Comparison of ENCODE assay signal across 8 mouse cellular contexts in genomic region chr4:138819101-138819500, GRCm38 (mm10). TPM values are rescaled to one million over a fixed set of nuclear protein-coding genes. Genes with fewer than 3 reads are reported as not detected.
DNase-seq lines count a peak whose midpoint lies in the region; ATAC-seq and TF ChIP-seq lines count a peak whose summit lies in the region.
"Had no signal": no experiment of that assay in that cellular context is flagged by ENCODE, and none has a peak within 500 bp of the region (broad histone marks: within the 10 kb centered on the region; RNA-seq: fewer than 3 reads in every experiment).

No protein-coding gene starts in this region.

- H3K9me3 ChIP-seq in lung, embryonic 14.5 days (ENCODE audit: low read depth, low read length) = peaks cover 3% of the 10 kb centered on the region; the same call in 1 of the 2 replicates

- no peaks in the 10 kb centered on the region for H3K36me3 ChIP-seq in lung, embryonic 14.5 days (ENCODE audit: insufficient read depth)

- ATAC-seq in lung, embryonic 14.5 days (ENCODE audit: insufficient read depth) = peak; percentile 21; the same call in 1 of the 2 replicates
- no peak for ATAC-seq in frontal cortex, adult (ENCODE audit: low TSS enrichment)

- H3K4me3 ChIP-seq in lung, embryonic 14.5 days (ENCODE audit: low read depth, low read length) = no peak overlapping the region

- no peaks in the 10 kb centered on the region for H3K27me3 ChIP-seq in lung, embryonic 14.5 days (ENCODE audit: insufficient read depth, low read length)

- no peak for TF ChIP-seq CTCF in lung, embryonic 14.5 days (IDR thresholded peaks at IDR 0.05; ENCODE audit: low read depth)

- WGBS in lung, embryonic 14.5 days = 26% methylated on average over 8 of the region's 8 CpGs

- H3K4me2 ChIP-seq in lung, embryonic 14.5 days = no peak overlapping the region

- DNase-seq in Muller cell, postnatal 12 days (ENCODE audit: inconsistent ontology term) = peak; percentile 92
- DNase-seq in adrenal gland, adult 2 months = peak; percentile 84
- DNase-seq in heart, adult 9 months (ENCODE audit: low spot score in 2 of 2) = peak; percentile 35 to 61
- DNase-seq in lung, embryonic 14.5 days = peak; percentile 23
- DNase-seq in layer of hippocampus, postnatal 36 days = no peak
- DNase-seq in thymus, postnatal 4 days = no peak

- H3K4me1 ChIP-seq in lung, embryonic 14.5 days (ENCODE audit: insufficient read depth) = no peaks in the 10 kb centered on the region

- no peak overlapping the region for H3K27ac ChIP-seq in lung, embryonic 14.5 days (ENCODE audit: low read depth)

- no peak overlapping the region for H3K9ac ChIP-seq in lung, embryonic 14.5 days

RNA-seq across cellular contexts. Expression of gene Pla2g2d, which starts 43.6 kb away (rescaled TPM):
- total RNA-seq in adrenal gland, adult 2 months (2021) = 1 to 10 TPM; 2.3 to 2.9 TPM
- 1.3 and 1.4 TPM in 2 replicates for polyA plus RNA-seq in adrenal gland, adult 2 months (2012; rRNA removed)
- 0.18 TPM in 1 of 2 replicates, not detected in the other for polyA plus RNA-seq in lung, embryonic 14.5 days (2014; fragmentation: Nextera tagmentation; extraction: Ambion mirVana)
- total RNA-seq in layer of hippocampus, postnatal 36 days (2021) = under 1 TPM; 0.23 to 0.40 TPM

RNA-seq across cellular contexts. Expression of gene Pla2g5, which starts 44.2 kb away (rescaled TPM):
- total RNA-seq in adrenal gland, adult 2 months (2021) = 10 to 100 TPM; 13.1 TPM
- polyA plus RNA-seq in adrenal gland, adult 2 months (2012; rRNA removed) = 88.3 and 101 TPM in 2 replicates
- polyA plus RNA-seq in lung, embryonic 14.5 days (2014; fragmentation: Nextera tagmentation; extraction: Ambion mirVana) = 0.46 and 0.61 TPM in 2 replicates
- under 1 TPM; 0.70 to 0.73 TPM for total RNA-seq in layer of hippocampus, postnatal 36 days (2021)
- polyA plus RNA-seq: neural tube, embryonic 11.5 days had no signal

RNA-seq across cellular contexts. Expression of gene Gm13030, which starts 54.7 kb away (rescaled TPM):
- total RNA-seq in adrenal gland, adult 2 months (2021) = not detected
- not detected in 2 replicates for polyA plus RNA-seq in adrenal gland, adult 2 months (2012; rRNA removed)
- polyA plus RNA-seq in lung, embryonic 14.5 days (2014; fragmentation: Nextera tagmentation; extraction: Ambion mirVana) = not detected in 2 replicates
- total RNA-seq in layer of hippocampus, postnatal 36 days (2021) = not detected
- polyA plus RNA-seq: neural tube, embryonic 11.5 days had no signal

RNA-seq across cellular contexts. Expression of gene Pla2g2e, which starts 58.6 kb away (rescaled TPM):
- 1 to 10 TPM; 1.4 to 4.6 TPM for total RNA-seq in adrenal gland, adult 2 months (2021)
- 0.73 and 1.4 TPM in 2 replicates for polyA plus RNA-seq in adrenal gland, adult 2 months (2012; rRNA removed)
- polyA plus RNA-seq in lung, embryonic 14.5 days (2014; fragmentation: Nextera tagmentation; extraction: Ambion mirVana) = not detected in 2 replicates
- not detected for total RNA-seq in layer of hippocampus, postnatal 36 days (2021)
- polyA plus RNA-seq: neural tube, embryonic 11.5 days had no signal

Comparison
In these comparisons a context has a peak if more than half of its experiments do, and no peak if none do; other contexts are left out.
1. DNase-seq: peak in Muller cell, postnatal 12 days (single experiment), adrenal gland, adult 2 months (single experiment), heart, adult 9 months (2 of 2) and lung, embryonic 14.5 days (single experiment); none in layer of hippocampus, postnatal 36 days (0 of 2) and thymus, postnatal 4 days (single experiment).
2. RNA of gene Pla2g5, which starts 44.2 kb away (total RNA-seq): 13.1 TPM in adrenal gland, adult 2 months; 0.70 to 0.73 TPM in layer of hippocampus, postnatal 36 days; every median in the first group is over 4 times any median in the second.